Mouse (Mus musculus) midbrain, embryonic 16.5 days (tissue): ENCODE measurements around the gene Sgms1. TPM values are rescaled to one million over a fixed set of nuclear protein-coding genes. Genes with fewer than 3 reads are reported as not detected.

Experiments used
- ATAC-seq: fragments of 200-750 bp; cut with Nextera tagmentation; 2 replicates; pipeline ENCODE4 v1.8.0; 2017; ENCODE audit warnings: moderate TSS enrichment
- H3K27ac ChIP-seq: fragments of 300-500 bp; sonication (generic); 2 replicates; pipeline ENCODE4 v1.5.1; 2014; ENCODE audit warnings: mild to moderate bottlenecking, low read length, mixed read lengths
- H3K27me3 ChIP-seq: fragments of 300-500 bp; sonication (generic); 2 replicates; pipeline ENCODE4 v1.6.1; 2014; ENCODE audit warnings: low read depth, low read length, mixed read lengths; ENCODE audit not compliant: control insufficient read depth, insufficient read depth
- H3K36me3 ChIP-seq: fragments of 300-500 bp; sonication (generic); 2 replicates; pipeline ENCODE4 v1.6.1; 2014; ENCODE audit warnings: mild to moderate bottlenecking, low read length, moderate library complexity, mixed read lengths; ENCODE audit not compliant: control insufficient read depth, insufficient read depth
- H3K4me1 ChIP-seq: fragments of 300-500 bp; sonication (generic); 2 replicates; pipeline ENCODE4 v1.6.1; 2014; ENCODE audit warnings: mild to moderate bottlenecking, low read length, mixed read lengths; ENCODE audit not compliant: control insufficient read depth, insufficient read depth
- H3K4me2 ChIP-seq: fragments of 300-500 bp; sonication (generic); 2 replicates; pipeline ENCODE4 v1.6.1; 2014; ENCODE audit warnings: mild to moderate bottlenecking, low read length, mixed read lengths
- H3K4me3 ChIP-seq: fragments of 300-500 bp; sonication (generic); 2 replicates; pipeline ENCODE4 v1.5.1; 2014; ENCODE audit warnings: low read depth, mild to moderate bottlenecking, low read length, moderate library complexity, mixed read lengths
- H3K9ac ChIP-seq: fragments of 300-500 bp; sonication (generic); 2 replicates; pipeline ENCODE4 v1.6.1; 2014; ENCODE audit warnings: low read depth, low read length, mixed read lengths
- H3K9me3 ChIP-seq: fragments of 300-500 bp; sonication (generic); replicated peaks from 2 replicates; pipeline ENCODE4 v1.6.1; 2014; ENCODE audit warnings: mild to moderate bottlenecking, low read length, mixed read lengths; ENCODE audit not compliant: control insufficient read depth, poor library complexity, severe bottlenecking
- WGBS: fragments of 180-500 bp; shearing (Covaris S2); extraction: QIAGEN DNeasy Blood & Tissue Kit; methylation state at CpG from one replicate; pipeline ENCODE4 v1.1.7; 2014; 5-methylcytosine and 5-hydroxymethylcytosine counted together
- polyA plus RNA-seq: library from polyadenylated mRNA; unstranded; fragments of >200 nt; fragmentation: Nextera tagmentation; extraction: Ambion mirVana; gene quantifications from 2 replicates; pipeline ENCODE4 v1.2.1, GENCODE M21; 2015

Gene Sgms1
- polyA plus RNA-seq, 1 experiment from 2014 or later, result 20.2 TPM

DNA sequence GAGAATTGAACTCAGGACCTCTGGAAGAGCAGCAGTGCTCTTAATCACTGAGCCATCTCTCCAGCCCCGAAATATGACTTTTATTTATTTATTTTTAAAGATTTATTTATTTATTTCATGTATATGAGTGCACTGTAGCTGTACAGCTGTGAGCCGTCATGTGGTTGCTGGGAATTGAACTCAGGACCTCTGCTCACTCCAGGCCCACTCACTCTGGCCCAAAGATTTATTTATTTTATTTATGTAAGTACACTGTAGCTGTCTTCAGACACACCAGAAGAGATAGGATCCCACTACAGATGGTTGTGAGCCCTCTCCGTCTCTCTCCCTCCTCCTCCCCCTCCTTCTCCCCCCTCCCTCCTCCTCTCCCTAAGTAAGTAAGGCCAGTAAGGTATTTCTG, 101.7 kb downstream of the Sgms1 start:
- Histone ChIP-seq H3K9me3 (no peaks in the 10 kb centered on the region), H3K27ac (no peak overlapping the region), H3K27me3 (no peaks in the 10 kb centered on the region), H3K9ac (no peak overlapping the region), H3K36me3 (no peaks in the 10 kb centered on the region), H3K4me2 (no peak overlapping the region), H3K4me3 (no peak overlapping the region), H3K4me1 (no peaks in the 10 kb centered on the region)
- no peak for ATAC-seq
- WGBS, result 78% methylated on average over 3 of the region's 3 CpGs

DNA sequence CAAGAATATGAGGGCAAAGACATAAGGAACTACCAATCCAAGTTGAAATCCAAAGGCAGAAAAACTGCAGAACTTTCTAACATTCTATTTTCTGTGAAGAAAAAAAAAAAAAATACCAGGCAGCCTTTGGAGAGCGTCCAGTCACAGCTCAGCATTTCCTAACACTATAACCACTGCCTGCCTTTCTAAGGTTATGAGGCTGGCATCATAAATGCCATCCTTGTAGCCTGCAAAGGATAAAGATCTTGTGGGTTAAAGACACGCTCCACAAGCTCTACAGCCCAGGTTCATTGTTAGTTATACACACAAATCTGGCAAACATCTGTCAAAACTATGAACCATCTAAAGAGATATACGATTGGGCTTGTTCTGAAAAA, 104.1 kb downstream of the Sgms1 start:
- ATAC-seq, result no peak

DNA sequence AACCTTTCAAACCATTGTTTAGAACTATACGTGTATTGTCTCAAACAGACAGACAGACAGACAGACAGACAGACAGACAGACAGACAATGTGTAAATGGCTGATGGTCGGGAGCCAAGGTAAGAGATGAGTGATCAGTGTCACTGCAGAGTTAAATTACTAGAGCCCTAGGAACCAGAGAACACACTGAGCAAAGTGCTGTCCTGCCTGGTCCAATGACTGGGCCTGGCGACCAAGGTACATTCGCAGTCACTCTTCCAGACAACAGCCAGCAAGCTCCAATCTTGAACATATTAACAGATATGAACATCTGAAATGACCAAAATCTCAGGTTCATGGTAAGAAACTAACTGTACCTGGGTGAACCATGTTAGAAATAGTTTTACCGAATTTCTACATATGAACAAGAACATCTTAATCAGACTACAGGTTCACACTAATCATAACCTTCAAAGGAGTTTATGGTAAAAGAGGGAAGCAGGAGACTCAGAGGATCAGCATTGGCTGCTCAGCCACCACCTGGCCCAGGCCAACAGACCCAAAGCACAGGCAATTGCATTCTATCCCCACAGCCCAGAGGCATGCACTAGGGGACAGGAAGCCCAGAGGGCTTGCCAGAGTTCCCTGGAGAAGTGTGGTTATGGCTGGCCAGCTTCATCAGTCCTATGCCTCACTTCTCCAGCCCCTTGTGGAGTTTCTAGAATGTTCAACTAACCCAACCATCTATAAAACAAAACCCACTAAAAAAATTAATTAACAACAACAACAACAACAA, 104.6 kb downstream of the Sgms1 start:
- H3K4me2 ChIP-seq, result no peak overlapping the region
- H3K4me3 ChIP-seq, result no peak overlapping the region
- no peak overlapping the region for H3K9ac ChIP-seq
- H3K27me3 ChIP-seq, result no peaks in the 10 kb centered on the region
- no peak for ATAC-seq
- H3K27ac ChIP-seq, result no peak overlapping the region
- no peaks in the 10 kb centered on the region for H3K9me3 ChIP-seq
- peaks cover 2% of the 10 kb centered on the region; the same call in 1 of the 2 replicates for H3K4me1 ChIP-seq
- 95% methylated on average over 5 of the region's 5 CpGs for WGBS
- no peaks in the 10 kb centered on the region for H3K36me3 ChIP-seq

More for the DNA sequence above, 104.1 kb downstream of the Sgms1 start:
- Histone ChIP-seq H3K9ac (no peak overlapping the region), H3K4me2 (no peak overlapping the region), H3K4me3 (no peak overlapping the region), H3K9me3 (no peaks in the 10 kb centered on the region), H3K4me1 (peaks cover 2% of the 10 kb centered on the region; the same call in 1 of the 2 replicates), H3K36me3 (no peaks in the 10 kb centered on the region), H3K27ac (no peak overlapping the region), H3K27me3 (no peaks in the 10 kb centered on the region)
- WGBS, result 86% methylated on average over 3 of the region's 3 CpGs

- ATAC-seq, result no peak
- no peaks in the 10 kb centered on the region for H3K27me3 ChIP-seq
- peaks cover 2% of the 10 kb centered on the region; the same call in 1 of the 2 replicates for H3K4me1 ChIP-seq
- H3K9me3 ChIP-seq, result no peaks in the 10 kb centered on the region
- no peak overlapping the region for H3K4me2 ChIP-seq
- no peak overlapping the region for H3K9ac ChIP-seq
- no peak overlapping the region for H3K27ac ChIP-seq
- H3K36me3 ChIP-seq, result no peaks in the 10 kb centered on the region
- WGBS, result 70% methylated on average over 4 of the region's 4 CpGs
- H3K4me3 ChIP-seq, result no peak overlapping the region
Measured at GRCm38 (mm10) chr19:32281917-32282316, 107.6 kb downstream of the Sgms1 start.

DNA sequence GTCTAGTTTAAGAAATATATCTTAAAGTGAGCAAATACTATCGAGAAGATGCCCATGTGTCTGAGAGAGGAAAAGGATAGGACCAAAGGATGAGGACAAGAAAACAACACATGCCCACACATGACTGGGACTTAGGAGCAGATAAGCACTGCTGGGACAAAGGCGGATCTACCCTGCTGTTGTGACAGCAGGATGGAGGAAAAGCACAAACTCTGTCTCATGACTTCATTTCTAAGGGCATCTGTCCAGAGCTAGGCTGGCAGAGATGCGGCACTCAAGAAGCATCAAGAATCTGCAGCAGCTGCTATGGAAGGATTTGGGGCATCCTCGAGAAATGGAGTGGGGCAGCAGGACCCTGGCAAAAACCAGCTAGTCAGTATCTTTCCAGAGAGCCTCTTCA, 109.1 kb downstream of the Sgms1 start:
- H3K27ac ChIP-seq, result no peak overlapping the region
- no peak overlapping the region for H3K4me3 ChIP-seq
- ATAC-seq, result no peak
- H3K4me2 ChIP-seq, result no peak overlapping the region
- peaks cover 2% of the 10 kb centered on the region; the same call in 1 of the 2 replicates for H3K4me1 ChIP-seq
- 91% methylated on average over 4 of the region's 4 CpGs for WGBS
- no peak overlapping the region for H3K9ac ChIP-seq
- H3K36me3 ChIP-seq, result no peaks in the 10 kb centered on the region
- H3K9me3 ChIP-seq, result no peaks in the 10 kb centered on the region
- no peaks in the 10 kb centered on the region for H3K27me3 ChIP-seq

DNA sequence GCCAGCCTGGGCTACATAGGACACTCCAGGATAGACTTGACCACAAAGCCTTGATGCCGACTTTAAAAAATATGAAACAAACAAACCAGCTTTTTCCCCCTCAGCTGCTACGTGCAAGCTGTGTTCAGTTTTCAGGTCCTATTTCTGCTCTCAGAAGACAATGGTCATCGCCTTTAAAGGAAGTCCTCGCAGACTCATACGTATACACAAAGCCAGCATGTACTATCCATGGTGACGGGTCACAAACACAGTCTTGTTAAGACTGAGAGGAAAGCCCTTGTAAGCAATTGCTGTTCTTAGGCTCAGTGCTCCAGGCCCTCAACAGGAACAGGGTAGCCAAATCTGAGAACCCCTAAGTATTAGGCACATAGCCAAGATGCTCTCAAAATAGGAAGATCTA, 110.1 kb downstream of the Sgms1 start:
- Histone ChIP-seq H3K36me3 (no peaks in the 10 kb centered on the region), H3K4me3 (no peak overlapping the region), H3K4me1 (peaks cover 2% of the 10 kb centered on the region; the same call in 1 of the 2 replicates), H3K4me2 (no peak overlapping the region), H3K27me3 (no peaks in the 10 kb centered on the region), H3K27ac (no peak overlapping the region), H3K9ac (no peak overlapping the region), H3K9me3 (no peaks in the 10 kb centered on the region)
- no peak for ATAC-seq
- 93% methylated on average over 6 of the region's 6 CpGs for WGBS

DNA sequence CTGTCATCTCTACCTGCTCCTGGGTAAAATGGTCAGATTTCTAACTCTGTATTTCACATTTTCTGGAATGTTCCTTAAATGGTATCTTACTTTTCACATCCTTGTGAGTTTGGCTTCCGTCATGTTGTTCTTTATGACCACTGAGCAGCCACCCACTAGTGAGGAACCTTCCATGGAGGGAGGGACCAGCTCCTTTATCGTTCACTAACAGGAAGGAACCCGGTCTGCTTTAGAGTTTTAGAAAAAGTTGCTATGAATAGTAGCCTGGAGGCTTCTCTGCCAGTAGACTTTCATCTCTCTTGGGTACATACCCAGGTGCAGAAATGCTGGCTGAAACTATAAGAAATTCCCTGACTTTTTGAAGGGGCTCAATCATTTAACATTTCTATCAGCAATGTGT, 111.6 kb downstream of the Sgms1 start:
- H3K4me2 ChIP-seq, result no peak overlapping the region
- H3K9me3 ChIP-seq, result no peaks in the 10 kb centered on the region
- no peak overlapping the region for H3K27ac ChIP-seq
- peaks cover 2% of the 10 kb centered on the region; the same call in 1 of the 2 replicates for H3K4me1 ChIP-seq
- H3K36me3 ChIP-seq, result no peaks in the 10 kb centered on the region
- no peak for ATAC-seq
- H3K27me3 ChIP-seq, result no peaks in the 10 kb centered on the region
- no peak overlapping the region for H3K4me3 ChIP-seq
- 90% methylated on average over 3 of the region's 3 CpGs for WGBS
- H3K9ac ChIP-seq, result no peak overlapping the region

DNA sequence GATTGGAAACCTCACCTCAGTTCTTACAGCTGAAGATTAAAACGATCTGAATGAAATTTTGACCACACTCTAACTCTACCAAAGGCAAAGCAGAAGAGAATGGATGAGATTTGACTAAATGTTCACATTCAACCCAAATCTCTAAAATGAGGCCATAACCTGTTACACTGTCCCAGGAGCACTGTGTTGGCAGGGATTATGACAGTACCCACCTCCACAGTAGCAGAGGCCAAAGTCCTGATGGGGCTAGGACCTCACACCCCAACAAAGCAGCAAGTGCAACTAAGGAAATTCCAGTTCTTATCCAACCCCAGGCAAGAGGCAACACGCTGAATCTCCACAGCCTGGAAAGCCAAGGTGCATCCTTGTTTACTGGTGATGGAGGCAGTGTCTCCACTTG, 112.2 kb downstream of the Sgms1 start:
- H3K9me3 ChIP-seq, result no peaks in the 10 kb centered on the region
- H3K36me3 ChIP-seq, result no peaks in the 10 kb centered on the region
- WGBS, result 95% methylated on average over 2 of the region's 2 CpGs
- peaks cover 2% of the 10 kb centered on the region; the same call in 1 of the 2 replicates for H3K4me1 ChIP-seq
- no peak overlapping the region for H3K9ac ChIP-seq
- ATAC-seq, result no peak
- H3K27me3 ChIP-seq, result no peaks in the 10 kb centered on the region
- H3K4me3 ChIP-seq, result no peak overlapping the region
- H3K27ac ChIP-seq, result no peak overlapping the region
- no peak overlapping the region for H3K4me2 ChIP-seq

- 93% methylated on average over 8 of the region's 8 CpGs for WGBS
- no peak overlapping the region for H3K9ac ChIP-seq
Measured at GRCm38 (mm10) chr19:32276817-32277216, 112.7 kb downstream of the Sgms1 start.

More at GRCm38 (mm10) chr19:32276817-32277216, 112.7 kb downstream of the Sgms1 start:
- H3K27me3 ChIP-seq, result no peaks in the 10 kb centered on the region
- H3K4me3 ChIP-seq, result no peak overlapping the region
- no peak overlapping the region for H3K27ac ChIP-seq
- no peaks in the 10 kb centered on the region for H3K9me3 ChIP-seq
- no peak for ATAC-seq
- no peaks in the 10 kb centered on the region; the same call in 1 of the 2 replicates for H3K4me1 ChIP-seq
- H3K4me2 ChIP-seq, result no peak overlapping the region
- H3K36me3 ChIP-seq, result no peaks in the 10 kb centered on the region
